ENCODE assay signal across 22 mouse cellular contexts in genomic region chr2:91072092-91072491, GRCm38 (mm10). TPM values are rescaled to one million over a fixed set of nuclear protein-coding genes. Genes with fewer than 3 reads are reported as not detected.
DNase-seq lines count a peak whose midpoint lies in the region; ATAC-seq and TF ChIP-seq lines count a peak whose summit lies in the region.
"Had no signal": no experiment of that assay in that cellular context is flagged by ENCODE, and none has a peak within 500 bp of the region (broad histone marks: within the 10 kb centered on the region; RNA-seq: fewer than 3 reads in every experiment).

No protein-coding gene starts in this region.

- no peak for TF ChIP-seq CTCF in lung, postnatal 0 days (IDR thresholded peaks at IDR 0.05)
- no peak for TF ChIP-seq CTCF in lung, adult 2 months (IDR thresholded peaks at IDR 0.05; ENCODE audit: insufficient read depth, low read length)
- TF ChIP-seq CTCF in bone marrow macrophage, adult 2 months (IDR thresholded peaks at IDR 0.05; ENCODE audit: low read depth, low read length) = no peak

- no peak for TF ChIP-seq POLR2A in lung, adult 2 months (IDR thresholded peaks at IDR 0.05; ENCODE audit: borderline replicate concordance, extremely low read depth, low read depth, low read length)
- no peak for TF ChIP-seq POLR2A in bone marrow macrophage, adult 2 months (IDR thresholded peaks at IDR 0.05; ENCODE audit: borderline replicate concordance, low read depth, low read length)

- 0 out of 2 replicates have a peak, but pooled peaks have one; percentile 17 for TF ChIP-seq EP300 in lung, postnatal 0 days (IDR thresholded peaks at IDR 0.05)

- no peak for ATAC-seq in lung, postnatal 0 days
- ATAC-seq: CD4-positive, CD25-positive, alpha-beta regulatory T cell, adult 4 months; forebrain, embryonic 13.5 days; forebrain, postnatal 0 days had no signal

- no peaks in the 10 kb centered on the region for H3K9me3 ChIP-seq in lung, postnatal 0 days (ENCODE audit: low read length)
- H3K9me3 ChIP-seq: embryonic facial prominence, embryonic 10.5 days; forebrain, embryonic 13.5 days; heart, embryonic 15.5 days; hindbrain, embryonic 13.5 days had no signal

- no peak overlapping the region for H3K9ac ChIP-seq in lung, postnatal 0 days (replicated peaks; ENCODE audit: low read depth)
- H3K9ac ChIP-seq: forebrain, embryonic 13.5 days; forebrain, postnatal 0 days; heart, embryonic 15.5 days; hindbrain, embryonic 13.5 days had no signal

- H3K27me3 ChIP-seq in lung, postnatal 0 days (replicated peaks; ENCODE audit: insufficient read depth, low read length) = no peaks in the 10 kb centered on the region
- H3K27me3 ChIP-seq: heart, embryonic 15.5 days; hindbrain, embryonic 13.5 days had no signal

- peak; percentile 63 for DNase-seq in kidney, adult 9 months
- no peak for DNase-seq in kidney, postnatal 4 days
- DNase-seq in lung, postnatal 0 days (ENCODE audit: low spot score) = no peak
- DNase-seq in lung, adult 2 months = no peak
- peak; percentile 56 for DNase-seq in yolk sac, embryonic 10.5 days (ENCODE audit: low spot score)
- DNase-seq in thymus, postnatal 10 days (ENCODE audit: low spot score in 2 of 2) = no peak
- DNase-seq: adrenal gland, postnatal 10 days; B cell, adult 2 months; cerebellum, adult 18-20 months; cerebellum, adult 9-11 months; cerebellum, postnatal 36 days; forebrain, postnatal 0 days; gastrocnemius, postnatal 14 days; heart, adult 2 months; heart, postnatal 14 days had no signal

- H3K36me3 ChIP-seq in lung, postnatal 0 days (ENCODE audit: insufficient read depth, low read length) = no peaks in the 10 kb centered on the region

- no peak overlapping the region for H3K27ac ChIP-seq in lung, postnatal 0 days (ENCODE audit: low read length)
- H3K27ac ChIP-seq in bone marrow macrophage, adult 2 months (ENCODE audit: insufficient read depth, low read depth, low read length) = peak overlapping the region; percentile 90
- H3K27ac ChIP-seq: forebrain, embryonic 13.5 days; heart, adult 2 months; heart, embryonic 15.5 days; hindbrain, embryonic 13.5 days had no signal

- H3K4me3 ChIP-seq in lung, postnatal 0 days (ENCODE audit: low read depth, low read length) = no peak overlapping the region
- H3K4me3 ChIP-seq in lung, adult 2 months (replicated peaks; ENCODE audit: extremely low read depth, low read depth, low read length) = no peak overlapping the region
- no peak overlapping the region for H3K4me3 ChIP-seq in bone marrow macrophage, adult 2 months (ENCODE audit: insufficient read depth, low read length)
- H3K4me3 ChIP-seq: forebrain, embryonic 13.5 days; heart, adult 2 months; heart, embryonic 15.5 days; hindbrain, embryonic 13.5 days had no signal

- peaks cover 9% of the 10 kb centered on the region for H3K4me1 ChIP-seq in lung, postnatal 0 days (ENCODE audit: insufficient read depth, low read depth, low read length)
- H3K4me1 ChIP-seq in lung, adult 2 months (ENCODE audit: control insufficient read depth, insufficient read depth, low read length) = peaks cover 10% of the 10 kb centered on the region
- peaks cover 27% of the 10 kb centered on the region for H3K4me1 ChIP-seq in bone marrow macrophage, adult 2 months (ENCODE audit: control insufficient read depth, insufficient read depth, low read length)

- WGBS in lung, postnatal 0 days = 17% methylated on average over 1 of the region's 1 CpGs
- 20% methylated on average over 1 of the region's 1 CpGs for WGBS in lung, adult 2 months

- no peak overlapping the region for H3K4me2 ChIP-seq in lung, postnatal 0 days (replicated peaks; ENCODE audit: low read depth, low read length)
- H3K4me2 ChIP-seq: forebrain, embryonic 13.5 days; heart, embryonic 11.5 days; heart, embryonic 15.5 days; hindbrain, embryonic 13.5 days had no signal

RNA-seq across cellular contexts. Expression of gene Slc39a13, which starts 1.9 kb away (rescaled TPM):
- 32.6 and 34.4 TPM in 2 replicates for polyA plus RNA-seq in lung, postnatal 0 days (2015; fragmentation: Nextera tagmentation; extraction: Ambion mirVana)
- 88.2 and 101 TPM in 2 replicates for polyA plus RNA-seq in lung, adult 2 months (2012; rRNA removed)
- polyA plus RNA-seq in bone marrow macrophage, adult 2 months (2012; ENCODE audit: insufficient read depth, insufficient read length, missing spikeins) = 47.0 and 55.1 TPM in 2 replicates

RNA-seq across cellular contexts. Expression of gene Spi1, which starts 10.1 kb away (rescaled TPM):
- 23.9 and 24.2 TPM in 2 replicates for polyA plus RNA-seq in lung, postnatal 0 days (2015; fragmentation: Nextera tagmentation; extraction: Ambion mirVana)
- polyA plus RNA-seq in lung, adult 2 months (2012; rRNA removed) = 65.7 and 70.7 TPM in 2 replicates
- 464 and 487 TPM in 2 replicates for polyA plus RNA-seq in bone marrow macrophage, adult 2 months (2012; ENCODE audit: insufficient read depth, insufficient read length, missing spikeins)

RNA-seq across cellular contexts. Expression of gene Psmc3, which starts 18.3 kb away (rescaled TPM):
- 181 and 186 TPM in 2 replicates for polyA plus RNA-seq in lung, postnatal 0 days (2015; fragmentation: Nextera tagmentation; extraction: Ambion mirVana)
- 51.7 and 76.9 TPM in 2 replicates for polyA plus RNA-seq in lung, adult 2 months (2012; rRNA removed)
- polyA plus RNA-seq in bone marrow macrophage, adult 2 months (2012; ENCODE audit: insufficient read depth, insufficient read length, missing spikeins) = 103 and 124 TPM in 2 replicates

RNA-seq across cellular contexts. Expression of gene Rapsn, which starts 36.7 kb away (rescaled TPM):
- polyA plus RNA-seq in lung, postnatal 0 days (2015; fragmentation: Nextera tagmentation; extraction: Ambion mirVana) = 0.84 and 1.8 TPM in 2 replicates
- polyA plus RNA-seq in lung, adult 2 months (2012; rRNA removed) = 2.6 and 4.7 TPM in 2 replicates
- polyA plus RNA-seq in bone marrow macrophage, adult 2 months (2012; ENCODE audit: insufficient read depth, insufficient read length, missing spikeins) = 9.3 and 10.3 TPM in 2 replicates

RNA-seq across cellular contexts. Expression of gene Mybpc3, which starts 45.9 kb away (rescaled TPM):
- 4.7 and 6.5 TPM in 2 replicates for polyA plus RNA-seq in lung, postnatal 0 days (2015; fragmentation: Nextera tagmentation; extraction: Ambion mirVana)
- polyA plus RNA-seq in lung, adult 2 months (2012; rRNA removed) = 7.0 and 11.2 TPM in 2 replicates
- 0.19 TPM in 1 of 2 replicates, not detected in the other for polyA plus RNA-seq in bone marrow macrophage, adult 2 months (2012; ENCODE audit: insufficient read depth, insufficient read length, missing spikeins)
- polyA plus RNA-seq: CD4-positive, CD25-positive, alpha-beta regulatory T cell, adult 4 months; forebrain, embryonic 13.5 days had no signal

Comparison
In these comparisons a context has a peak if more than half of its experiments do, and no peak if none do; other contexts are left out.
1. DNase-seq: peak in kidney, adult 9 months (single experiment) and yolk sac, embryonic 10.5 days (single experiment); none in kidney, postnatal 4 days (0 of 2), lung, postnatal 0 days (single experiment), lung, adult 2 months (single experiment) and thymus, postnatal 10 days (0 of 2).